Mouse (Mus musculus): ENCODE measurements around the gene Scg5. TPM values are rescaled to one million over a fixed set of nuclear protein-coding genes. Genes with fewer than 3 reads are reported as not detected.

Scg5 gene
- polyA plus RNA-seq, 1 experiment = 0.79 TPM

GRCm38 (mm10) chr2:113823909-113824308 lies 5.0 kb downstream of the Scg5 start:
- H3K27ac ChIP-seq (ENCODE audit: insufficient read depth, low read depth, low read length) = no peak overlapping the region
- H3K4me1 ChIP-seq (ENCODE audit: control insufficient read depth, insufficient read depth, insufficient read length, low read length) = peaks cover 2% of the 10 kb centered on the region
- WGBS = 0% methylated on average over 2 of the region's 2 CpGs
- H3K27me3 ChIP-seq (ENCODE audit: control insufficient read depth, insufficient read depth, low read length) = no peaks in the 10 kb centered on the region
- H3K4me3 ChIP-seq (ENCODE audit: low read depth, low read length) = no peak overlapping the region
- H3K36me3 ChIP-seq (ENCODE audit: control insufficient read depth, insufficient read depth, low read length) = no peaks in the 10 kb centered on the region
- TF ChIP-seq POLR2A (IDR thresholded peaks at IDR 0.05; ENCODE audit: low read depth, low read length) (no peak), CTCF (IDR thresholded peaks at IDR 0.05; ENCODE audit: extremely low read depth, insufficient read length, insufficient replicate concordance, low read depth, low read length) (peak; percentile 66; the same call in 1 of the 2 replicates)

DNA sequence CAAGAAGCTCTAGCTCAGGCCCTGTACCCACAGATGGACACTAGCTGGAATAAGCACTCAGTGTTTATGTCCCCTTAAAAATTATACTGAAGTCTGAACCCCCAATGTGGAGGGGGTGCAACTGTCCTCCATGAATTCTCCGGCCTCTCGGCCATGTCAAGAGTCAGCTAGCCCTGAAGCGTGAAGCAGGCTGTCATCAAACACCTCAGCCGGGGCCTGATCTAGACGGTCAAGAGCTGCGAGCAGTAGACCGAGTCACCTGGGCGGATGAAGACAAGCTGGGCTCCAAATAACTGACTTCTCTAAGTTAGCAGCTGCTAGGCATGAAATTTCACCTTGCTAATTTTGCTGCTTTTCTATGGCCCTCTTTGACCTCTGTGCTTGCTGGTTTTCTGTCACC lies 6.6 kb downstream of the Scg5 start:
- 96% methylated on average over 8 of the region's 8 CpGs for WGBS
- no peaks in the 10 kb centered on the region for H3K36me3 ChIP-seq (ENCODE audit: control insufficient read depth, insufficient read depth, low read length)
- no peak overlapping the region for H3K4me3 ChIP-seq (ENCODE audit: low read depth, low read length)
- no peaks in the 10 kb centered on the region for H3K27me3 ChIP-seq (ENCODE audit: control insufficient read depth, insufficient read depth, low read length)
- no peak for TF ChIP-seq CTCF (IDR thresholded peaks at IDR 0.05; ENCODE audit: extremely low read depth, insufficient read length, insufficient replicate concordance, low read depth, low read length)
- no peak for TF ChIP-seq POLR2A (IDR thresholded peaks at IDR 0.05; ENCODE audit: low read depth, low read length)
- no peaks in the 10 kb centered on the region; the same call in 1 of the 2 replicates for H3K4me1 ChIP-seq (ENCODE audit: control insufficient read depth, insufficient read depth, insufficient read length, low read length)
- H3K27ac ChIP-seq (ENCODE audit: insufficient read depth, low read depth, low read length) = no peak overlapping the region

- no peak overlapping the region for H3K4me3 ChIP-seq (ENCODE audit: low read depth, low read length)
- no peaks in the 10 kb centered on the region for H3K27me3 ChIP-seq (ENCODE audit: control insufficient read depth, insufficient read depth, low read length)
- H3K4me1 ChIP-seq (ENCODE audit: control insufficient read depth, insufficient read depth, insufficient read length, low read length) = no peaks in the 10 kb centered on the region; the same call in 1 of the 2 replicates
- no peak overlapping the region for H3K27ac ChIP-seq (ENCODE audit: insufficient read depth, low read depth, low read length)
- WGBS = 23% methylated on average over 12 of the region's 12 CpGs
- H3K36me3 ChIP-seq (ENCODE audit: control insufficient read depth, insufficient read depth, low read length) = no peaks in the 10 kb centered on the region
- TF ChIP-seq POLR2A (IDR thresholded peaks at IDR 0.05; ENCODE audit: low read depth, low read length) (no peak), CTCF (IDR thresholded peaks at IDR 0.05; ENCODE audit: extremely low read depth, insufficient read length, insufficient replicate concordance, low read depth, low read length) (no peak)
Measured at GRCm38 (mm10) chr2:113821176-113821734, 7.7 kb downstream of the Scg5 start.

- Histone ChIP-seq H3K4me3 (ENCODE audit: low read depth, low read length) (peak overlapping the region; percentile 30), H3K4me1 (ENCODE audit: control insufficient read depth, insufficient read depth, insufficient read length, low read length) (no peaks in the 10 kb centered on the region; the same call in 1 of the 2 replicates), H3K36me3 (ENCODE audit: control insufficient read depth, insufficient read depth, low read length) (no peaks in the 10 kb centered on the region), H3K27me3 (ENCODE audit: control insufficient read depth, insufficient read depth, low read length) (no peaks in the 10 kb centered on the region), H3K27ac (ENCODE audit: insufficient read depth, low read depth, low read length) (no peak overlapping the region)
- TF ChIP-seq POLR2A (IDR thresholded peaks at IDR 0.05; ENCODE audit: low read depth, low read length) = no peak
- no peak for TF ChIP-seq CTCF (IDR thresholded peaks at IDR 0.05; ENCODE audit: extremely low read depth, insufficient read length, insufficient replicate concordance, low read depth, low read length)
- WGBS = 67% methylated on average over 15 of the region's 15 CpGs
Measured at GRCm38 (mm10) chr2:113820117-113820516, 8.8 kb downstream of the Scg5 start.

DNA sequence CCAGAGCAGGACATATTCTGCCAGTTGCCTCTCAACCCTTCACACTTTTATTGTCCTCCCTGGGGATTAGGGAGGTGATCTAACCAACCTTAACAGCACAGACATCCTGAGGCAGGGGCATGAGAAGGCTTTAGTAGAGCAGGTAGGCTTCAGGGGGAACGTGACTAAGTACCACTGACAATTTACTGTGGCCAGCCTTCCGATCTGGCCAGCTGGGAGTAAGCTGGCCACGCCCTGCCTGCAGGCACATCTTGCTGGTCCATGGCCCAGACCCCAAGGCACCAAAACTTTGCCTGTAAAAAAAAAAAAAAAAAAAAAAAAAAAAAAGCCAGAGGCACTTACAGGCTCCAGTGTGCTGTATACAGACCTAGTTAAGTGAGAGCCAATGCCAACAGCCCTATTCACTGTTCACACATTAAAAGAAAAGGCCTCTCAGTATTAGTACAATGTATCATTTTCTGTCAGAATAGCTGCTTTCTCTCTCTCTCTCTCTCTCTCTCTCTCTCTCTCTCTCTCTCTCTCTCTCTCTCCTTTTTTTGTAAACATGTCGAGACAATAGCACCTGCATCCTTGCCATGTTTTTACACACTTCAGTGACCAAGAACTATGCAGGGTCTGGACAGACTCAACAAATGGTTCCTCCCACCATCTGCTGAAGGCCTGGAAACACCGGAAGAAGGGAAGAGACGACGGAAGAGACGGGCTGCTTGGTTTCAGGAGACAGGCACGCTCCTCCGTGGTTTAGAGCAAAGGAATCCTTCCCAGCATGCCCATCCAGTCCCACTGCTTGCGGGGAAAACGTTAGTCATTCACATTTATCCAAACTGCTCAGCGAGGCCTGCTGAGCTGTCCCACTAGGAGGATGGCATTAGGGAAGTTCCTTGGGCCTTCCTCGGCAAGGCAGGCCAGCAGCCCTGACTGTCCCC lies 11.0 kb downstream of the Scg5 start:
- TF ChIP-seq CTCF (IDR thresholded peaks at IDR 0.05; ENCODE audit: extremely low read depth, insufficient read length, insufficient replicate concordance, low read depth, low read length) (no peak), POLR2A (IDR thresholded peaks at IDR 0.05; ENCODE audit: low read depth, low read length) (no peak)
- 77% methylated on average over 14 of the region's 14 CpGs for WGBS
- H3K27me3 ChIP-seq (ENCODE audit: control insufficient read depth, insufficient read depth, low read length) = no peaks in the 10 kb centered on the region
- H3K4me3 ChIP-seq (ENCODE audit: low read depth, low read length) = no peak overlapping the region
- H3K4me1 ChIP-seq (ENCODE audit: control insufficient read depth, insufficient read depth, insufficient read length, low read length) = no peaks in the 10 kb centered on the region; the same call in 1 of the 2 replicates
- no peaks in the 10 kb centered on the region for H3K36me3 ChIP-seq (ENCODE audit: control insufficient read depth, insufficient read depth, low read length)
- H3K27ac ChIP-seq (ENCODE audit: insufficient read depth, low read depth, low read length) = no peak overlapping the region

DNA sequence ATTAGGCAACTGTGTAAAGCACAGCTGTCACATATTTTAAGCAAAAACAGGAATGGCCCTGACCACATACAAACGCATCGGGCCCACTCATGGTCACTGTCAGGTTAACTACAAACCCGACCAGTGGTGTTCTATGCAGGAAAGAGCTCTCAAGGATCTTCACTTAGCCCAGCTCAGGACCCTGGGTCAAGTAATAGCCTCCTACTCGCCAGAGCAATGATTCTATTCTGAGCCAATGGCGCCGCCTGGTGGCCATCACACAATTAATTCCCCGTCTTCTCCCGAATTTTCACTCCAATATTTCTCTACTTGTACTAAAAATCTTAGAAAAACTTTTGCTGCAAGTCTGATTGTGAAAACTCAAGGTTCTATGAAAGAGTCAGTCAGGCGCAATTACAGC lies 21.3 kb downstream of the Scg5 start:
- Histone ChIP-seq H3K4me1 (ENCODE audit: control insufficient read depth, insufficient read depth, insufficient read length, low read length) (no peaks in the 10 kb centered on the region), H3K4me3 (ENCODE audit: low read depth, low read length) (no peak overlapping the region), H3K27me3 (ENCODE audit: control insufficient read depth, insufficient read depth, low read length) (no peaks in the 10 kb centered on the region), H3K36me3 (ENCODE audit: control insufficient read depth, insufficient read depth, low read length) (no peaks in the 10 kb centered on the region), H3K27ac (ENCODE audit: insufficient read depth, low read depth, low read length) (no peak overlapping the region)
- 20% methylated on average over 9 of the region's 9 CpGs for WGBS
- TF ChIP-seq CTCF (IDR thresholded peaks at IDR 0.05; ENCODE audit: extremely low read depth, insufficient read length, insufficient replicate concordance, low read depth, low read length) (peak; percentile 77; the same call in 1 of the 2 replicates), POLR2A (IDR thresholded peaks at IDR 0.05; ENCODE audit: low read depth, low read length) (no peak)

All from small intestine, adult 2 months (tissue).